In the genomic region with DNA sequence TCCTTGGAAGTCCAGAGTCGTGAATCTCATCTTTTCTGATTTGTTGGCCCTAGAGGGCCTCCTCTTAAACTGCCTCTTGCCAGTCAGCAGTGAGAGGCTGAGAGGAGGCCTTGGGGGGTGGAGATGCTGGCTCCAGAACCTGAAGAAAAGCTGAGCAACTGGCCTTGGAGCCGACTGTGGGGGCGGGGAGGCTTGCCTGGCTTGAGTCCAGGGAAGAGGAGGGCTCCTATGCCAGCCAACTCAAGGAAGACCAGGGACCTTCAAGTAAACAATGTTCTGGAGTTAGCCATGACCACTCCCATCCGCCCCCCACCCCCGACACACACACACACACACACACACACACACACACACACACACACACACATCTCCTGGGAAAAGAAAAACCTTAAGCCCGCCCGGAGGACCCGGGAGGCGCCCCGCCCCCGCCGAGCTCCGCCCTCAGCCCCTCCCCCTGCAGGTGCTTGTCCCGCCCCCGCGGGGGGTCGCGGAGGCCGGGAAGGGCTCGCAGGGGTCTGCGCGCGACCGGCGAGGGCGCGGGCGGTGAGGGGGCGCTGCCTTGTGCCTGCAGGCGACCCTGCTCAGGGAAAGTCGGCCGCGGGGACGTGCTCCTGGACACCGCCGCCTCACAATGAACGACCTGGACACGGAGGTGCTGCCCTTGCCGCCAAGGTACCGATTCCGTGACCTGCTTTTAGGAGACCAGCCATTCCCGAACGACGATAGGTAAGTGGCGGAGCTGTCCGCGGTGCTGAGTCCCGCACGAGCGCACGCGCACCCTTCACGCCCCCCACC, we compare ENCODE assay signal across 9 mouse cellular contexts. TPM values are rescaled to one million over a fixed set of nuclear protein-coding genes. Genes with fewer than 3 reads are reported as not detected.
DNase-seq lines count a peak whose midpoint lies in the region; ATAC-seq lines count a peak whose summit lies in the region.
"Had no signal": no experiment of that assay in that cellular context is flagged by ENCODE, and none has a peak within 500 bp of the region (broad histone marks: within the 10 kb centered on the region; RNA-seq: fewer than 3 reads in every experiment).

Gene Kcnt1, plus strand, starts transcription at position 398 of the 795 bp plus-strand sequence.

- H3K4me2 ChIP-seq in kidney, embryonic 14.5 days (replicated peaks; ENCODE audit: low read depth, low read length): peak within 1 kb of the TSS; percentile 96
- peak within 1 kb of the TSS; percentile 67 for H3K4me2 ChIP-seq in liver, embryonic 13.5 days
- H3K4me2 ChIP-seq in neural tube, embryonic 14.5 days (ENCODE audit: low read depth, low read length): peak within 1 kb of the TSS; percentile 98

- H3K9me3 ChIP-seq in kidney, embryonic 14.5 days (ENCODE audit: control insufficient read depth, low read length): no peaks in the 10 kb centered on the region
- no peaks in the 10 kb centered on the region for H3K9me3 ChIP-seq in liver, embryonic 13.5 days (replicated peaks)
- no peaks in the 10 kb centered on the region for H3K9me3 ChIP-seq in neural tube, embryonic 14.5 days (ENCODE audit: control insufficient read depth, low read length)

- H3K4me1 ChIP-seq in kidney, embryonic 14.5 days (ENCODE audit: control insufficient read depth, insufficient read depth, low read length): peaks cover 9% of the 10 kb centered on the region
- H3K4me1 ChIP-seq in liver, embryonic 13.5 days (replicated peaks): peaks cover 5% of the 10 kb centered on the region
- peaks cover 16% of the 10 kb centered on the region; the same call in 1 of the 2 replicates for H3K4me1 ChIP-seq in neural tube, embryonic 14.5 days (ENCODE audit: control insufficient read depth, insufficient read depth, low read length)

- peaks cover 23% of the 10 kb centered on the region for H3K27me3 ChIP-seq in kidney, embryonic 14.5 days (ENCODE audit: control insufficient read depth, insufficient read depth, low read length)
- H3K27me3 ChIP-seq in liver, embryonic 13.5 days: peaks cover 51% of the 10 kb centered on the region
- H3K27me3 ChIP-seq in neural tube, embryonic 14.5 days (ENCODE audit: control insufficient read depth, insufficient read depth, low read length): no peaks in the 10 kb centered on the region; the same call in 1 of the 2 replicates

- H3K4me3 ChIP-seq in kidney, embryonic 14.5 days (ENCODE audit: low read length): peak within 1 kb of the TSS; percentile 51
- peak within 1 kb of the TSS; percentile 39 for H3K4me3 ChIP-seq in liver, embryonic 13.5 days (replicated peaks)
- peak within 1 kb of the TSS; percentile 51 for H3K4me3 ChIP-seq in neural tube, embryonic 14.5 days (ENCODE audit: low read depth, low read length)

- ATAC-seq in kidney, embryonic 14.5 days (ENCODE audit: low FRiP score, low TSS enrichment): peak; percentile 49
- no peak for ATAC-seq in liver, embryonic 13.5 days (ENCODE audit: low read depth)
- ATAC-seq in neural tube, embryonic 14.5 days (ENCODE audit: low read depth): peak; percentile 50; the same call in 1 of the 2 replicates

- 1% methylated on average over 48 of the region's 53 CpGs for WGBS in kidney, embryonic 14.5 days
- WGBS in liver, embryonic 13.5 days (ENCODE audit: insufficient replicate concordance): 2% methylated on average over 45 of the region's 53 CpGs
- WGBS in neural tube, embryonic 14.5 days: under 1% methylated on average over 24 of the region's 53 CpGs

- no peak for DNase-seq in layer of hippocampus, adult 18-20 months (ENCODE audit: low spot score in 2 of 2)
- DNase-seq in layer of hippocampus, adult 9-10 months (ENCODE audit: low spot score): no peak
- peak; percentile 61 for DNase-seq in cerebellum, adult 8-10 months
- peak in 1 of 2 experiments; percentile 74 for DNase-seq in frontal cortex, adult 2 months (ENCODE audit: extremely low spot score in 1 of 2, low spot score in 1 of 2)
- no peak for DNase-seq in liver, embryonic 13.5 days
- DNase-seq in T-cell, adult 2 months (ENCODE audit: low spot score): no peak

- H3K36me3 ChIP-seq in kidney, embryonic 14.5 days (ENCODE audit: control insufficient read depth, insufficient read depth, low read length): no peaks in the 10 kb centered on the region
- H3K36me3 ChIP-seq in liver, embryonic 13.5 days: no peaks in the 10 kb centered on the region
- no peaks in the 10 kb centered on the region for H3K36me3 ChIP-seq in neural tube, embryonic 14.5 days (ENCODE audit: control insufficient read depth, insufficient read depth, low read length)

- no peak within 1 kb of the TSS; the same call in 1 of the 2 replicates for H3K9ac ChIP-seq in kidney, embryonic 14.5 days (ENCODE audit: low read depth, low read length)
- no peak within 1 kb of the TSS for H3K9ac ChIP-seq in liver, embryonic 13.5 days
- peak within 1 kb of the TSS; percentile 26; the same call in 1 of the 2 replicates for H3K9ac ChIP-seq in neural tube, embryonic 14.5 days (replicated peaks; ENCODE audit: low read depth, low read length)

- H3K27ac ChIP-seq in kidney, embryonic 14.5 days (ENCODE audit: low read depth, low read length): no peak within 1 kb of the TSS
- H3K27ac ChIP-seq in liver, embryonic 13.5 days: no peak within 1 kb of the TSS
- H3K27ac ChIP-seq in neural tube, embryonic 14.5 days (ENCODE audit: low read depth, low read length): no peak within 1 kb of the TSS

RNA-seq across cellular contexts. Expression of gene Kcnt1, which starts in this region (rescaled TPM):
- 10 to 100 TPM; 39.9 to 43.2 TPM for total RNA-seq in layer of hippocampus, adult 18-20 months (2021)
- polyA plus RNA-seq in frontal cortex, adult 2 months (2012; rRNA removed): 183 and 221 TPM in 2 replicates
- 0.07 and 0.67 TPM in 2 replicates for polyA plus RNA-seq in kidney, embryonic 14.5 days (2014; fragmentation: Nextera tagmentation; extraction: Ambion mirVana)
- 0.09 TPM in 1 of 2 replicates, not detected in the other for polyA plus RNA-seq in liver, embryonic 13.5 days (2015; fragmentation: Nextera tagmentation; extraction: Ambion mirVana)
- polyA plus RNA-seq in neural tube, embryonic 14.5 days (2014; fragmentation: Nextera tagmentation; extraction: Ambion mirVana): 18.9 and 22.9 TPM in 2 replicates
- total RNA-seq: MEL had no signal

Comparison
In these comparisons a context has a peak if more than half of its experiments do, and no peak if none do; other contexts are left out.
1. RNA of gene Kcnt1 (polyA plus RNA-seq): 183 to 221 TPM in frontal cortex, adult 2 months and 18.9 to 22.9 TPM in neural tube, embryonic 14.5 days; 0.09 TPM in liver, embryonic 13.5 days and 0.07 to 0.67 TPM in kidney, embryonic 14.5 days; every median in the first group is over 10 times any median in the second.
2. Peak in ATAC-seq, H3K4me3 ChIP-seq and H3K4me2 ChIP-seq in kidney, embryonic 14.5 days; RNA of the gene not detected or under 1 TPM.
3. Peak in every context shown above with its lines, with median percentiles within 50 percentile points of each other: H3K4me2 ChIP-seq and H3K4me3 ChIP-seq.